In the genomic region with DNA sequence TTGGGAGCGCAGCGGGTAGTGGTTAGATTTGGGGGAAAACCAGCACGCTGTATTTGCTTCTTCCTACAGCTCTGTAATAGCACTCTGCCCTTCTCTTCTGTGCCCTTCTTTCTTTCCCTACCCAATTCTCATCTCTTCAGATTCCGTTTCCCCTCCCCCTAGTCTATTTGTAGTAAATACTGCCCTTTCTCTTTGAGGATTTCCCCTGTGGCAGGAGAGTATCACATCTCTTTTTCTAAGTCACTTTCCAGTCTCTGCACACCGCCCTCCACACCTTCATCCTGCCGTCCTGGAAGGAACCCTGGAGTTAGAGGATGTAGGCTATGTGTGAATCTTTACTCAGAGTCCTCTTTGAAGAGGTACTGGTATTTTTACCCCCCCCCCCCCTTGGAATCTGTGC, we compare ENCODE assay signal across 9 mouse cellular contexts. TPM values are rescaled to one million over a fixed set of nuclear protein-coding genes. Genes with fewer than 3 reads are reported as not detected.
DNase-seq lines count a peak whose midpoint lies in the region; ATAC-seq and TF ChIP-seq lines count a peak whose summit lies in the region.
"Had no signal": no experiment of that assay in that cellular context is flagged by ENCODE, and none has a peak within 500 bp of the region (broad histone marks: within the 10 kb centered on the region; RNA-seq: fewer than 3 reads in every experiment).

No protein-coding gene starts in this region.

- DNase-seq in liver, embryonic 11.5 days (ENCODE audit: low spot score): no peak
- DNase-seq in liver: no peak
- no peak for DNase-seq in forebrain, embryonic 10.5 days (ENCODE audit: extremely low spot score, low spot score)
- no peak for DNase-seq in limb, embryonic 14.5 days (ENCODE audit: low spot score)
- no peak for DNase-seq in right cerebral cortex, postnatal 14 days
- no peak for DNase-seq in adrenal gland, postnatal 10 days
- no peak for DNase-seq in thymus, adult 18-20 months
- DNase-seq: gastrocnemius, postnatal 10 days had no signal

- 13% methylated on average over 6 of the region's 6 CpGs for WGBS in liver, embryonic 11.5 days
- WGBS in forebrain, embryonic 10.5 days: 3% methylated on average over 6 of the region's 6 CpGs
- WGBS in limb, embryonic 14.5 days: 8% methylated on average over 6 of the region's 6 CpGs
- WGBS in stomach, embryonic 14.5 days: 9% methylated on average over 6 of the region's 6 CpGs

- no peaks in the 10 kb centered on the region; the same call in none of the 2 replicates for H3K27me3 ChIP-seq in liver, embryonic 11.5 days (replicated peaks; ENCODE audit: control insufficient read depth, insufficient read depth, low read length)
- H3K27me3 ChIP-seq in forebrain, embryonic 10.5 days (ENCODE audit: poor library complexity, severe bottlenecking): peaks cover 16% of the 10 kb centered on the region; the same call in 1 of the 2 replicates
- no peaks in the 10 kb centered on the region for H3K27me3 ChIP-seq in limb, embryonic 14.5 days (ENCODE audit: control insufficient read depth, insufficient read depth, low read length)
- H3K27me3 ChIP-seq in stomach, embryonic 14.5 days (ENCODE audit: control insufficient read depth, insufficient read depth, low read length): no peaks in the 10 kb centered on the region

- H3K4me3 ChIP-seq in liver, embryonic 11.5 days (ENCODE audit: low read depth, low read length): peak overlapping the region; percentile 74
- H3K4me3 ChIP-seq in forebrain, embryonic 10.5 days: peak overlapping the region; percentile 89
- peak overlapping the region; percentile 61 for H3K4me3 ChIP-seq in limb, embryonic 14.5 days (replicated peaks; ENCODE audit: low read length)
- peak overlapping the region; percentile 76 for H3K4me3 ChIP-seq in stomach, embryonic 14.5 days (ENCODE audit: low read depth, low read length)

- ATAC-seq in liver, embryonic 11.5 days (replicated peaks; ENCODE audit: low FRiP score): no peak
- no peak for ATAC-seq in limb, embryonic 14.5 days (ENCODE audit: low FRiP score, low read depth)
- no peak for ATAC-seq in stomach, embryonic 14.5 days (ENCODE audit: insufficient number of reproducible peaks, insufficient read depth, low FRiP score, low read depth)

- H3K9ac ChIP-seq in liver, embryonic 11.5 days (ENCODE audit: low read depth, low read length): 0 out of 2 replicates have a peak overlapping the region, but pooled peaks have one; percentile 17
- 0 out of 2 replicates have a peak overlapping the region, but pooled peaks have one; percentile 60 for H3K9ac ChIP-seq in limb, embryonic 14.5 days (ENCODE audit: low read depth, low read length, severe bottlenecking)
- peak overlapping the region; percentile 15; the same call in 1 of the 2 replicates for H3K9ac ChIP-seq in stomach, embryonic 14.5 days (replicated peaks; ENCODE audit: low read depth, low read length)

- no peaks in the 10 kb centered on the region for H3K36me3 ChIP-seq in liver, embryonic 11.5 days (ENCODE audit: control insufficient read depth, insufficient read depth, low read length)
- peaks cover 14% of the 10 kb centered on the region for H3K36me3 ChIP-seq in forebrain, embryonic 10.5 days (replicated peaks)
- peaks cover 8% of the 10 kb centered on the region; the same call in 1 of the 2 replicates for H3K36me3 ChIP-seq in limb, embryonic 14.5 days (ENCODE audit: control insufficient read depth, insufficient read depth, low read length)
- peaks cover 6% of the 10 kb centered on the region; the same call in 1 of the 2 replicates for H3K36me3 ChIP-seq in stomach, embryonic 14.5 days (ENCODE audit: control insufficient read depth, insufficient read depth, low read length)

- no peak for TF ChIP-seq POLR2A in limb, embryonic 14.5 days (IDR thresholded peaks at IDR 0.05; ENCODE audit: borderline replicate concordance, extremely low read depth, insufficient read depth, insufficient read length)

- no peaks in the 10 kb centered on the region for H3K9me3 ChIP-seq in liver, embryonic 11.5 days (ENCODE audit: control insufficient read depth, low read length)
- H3K9me3 ChIP-seq in forebrain, embryonic 10.5 days: no peaks in the 10 kb centered on the region
- H3K9me3 ChIP-seq in limb, embryonic 14.5 days (ENCODE audit: control insufficient read depth, low read length): no peaks in the 10 kb centered on the region
- no peaks in the 10 kb centered on the region for H3K9me3 ChIP-seq in stomach, embryonic 14.5 days (ENCODE audit: control insufficient read depth, low read depth, low read length)

- peaks cover 15% of the 10 kb centered on the region for H3K4me1 ChIP-seq in liver, embryonic 11.5 days (replicated peaks; ENCODE audit: control insufficient read depth, insufficient read depth, low read length)
- peaks cover 43% of the 10 kb centered on the region for H3K4me1 ChIP-seq in forebrain, embryonic 10.5 days
- peaks cover 22% of the 10 kb centered on the region for H3K4me1 ChIP-seq in limb, embryonic 14.5 days (ENCODE audit: control insufficient read depth, insufficient read depth, low read length)
- peaks cover 17% of the 10 kb centered on the region; the same call in 1 of the 2 replicates for H3K4me1 ChIP-seq in stomach, embryonic 14.5 days (ENCODE audit: control insufficient read depth, insufficient read depth, low read length)

- H3K4me2 ChIP-seq in liver, embryonic 11.5 days: peak overlapping the region; percentile 93
- peak overlapping the region; percentile 78 for H3K4me2 ChIP-seq in limb, embryonic 14.5 days (replicated peaks; ENCODE audit: low read depth, low read length, severe bottlenecking)
- H3K4me2 ChIP-seq in stomach, embryonic 14.5 days (replicated peaks; ENCODE audit: low read depth, low read length): peak overlapping the region; percentile 58

- no peak overlapping the region for H3K27ac ChIP-seq in liver, embryonic 11.5 days (ENCODE audit: low read depth, low read length)
- 0 out of 2 replicates have a peak overlapping the region, but pooled peaks have one; percentile 20 for H3K27ac ChIP-seq in forebrain, embryonic 10.5 days
- H3K27ac ChIP-seq in limb, embryonic 14.5 days (replicated peaks; ENCODE audit: low read depth, low read length): no peak overlapping the region
- H3K27ac ChIP-seq in stomach, embryonic 14.5 days (ENCODE audit: low read length): no peak overlapping the region; the same call in 1 of the 2 replicates

RNA-seq across cellular contexts. Expression of a gene that starts 1.9 kb away (rescaled TPM):
- 4.6 and 6.4 TPM in 2 replicates for polyA plus RNA-seq in liver, embryonic 11.5 days (2014; fragmentation: Nextera tagmentation; extraction: Ambion mirVana)
- 12.2 and 15.6 TPM in 2 replicates for polyA plus RNA-seq in forebrain, embryonic 10.5 days (2016; fragmentation: Nextera tagmentation; extraction: Ambion mirVana)
- 9.5 and 12.6 TPM in 2 replicates for polyA plus RNA-seq in limb, embryonic 14.5 days (2012; rRNA removed)
- 22.7 and 25.3 TPM in 2 replicates for polyA plus RNA-seq in limb, embryonic 14.5 days (2014; fragmentation: Nextera tagmentation; extraction: Ambion mirVana)
- polyA plus RNA-seq in stomach, embryonic 14.5 days (2014; fragmentation: Nextera tagmentation; extraction: Ambion mirVana): 31.8 and 34.5 TPM in 2 replicates
- total RNA-seq in adrenal gland, postnatal 10 days (2021): 1 to 10 TPM; 7.9 to 10.0 TPM
